Mouse (Mus musculus): ENCODE results near the gene Mapre1.

GRCm38 (mm10) chr2:153772950-153773349, 31.9 kb downstream of the Mapre1 start:
- TF ChIP-seq CTCF (IDR thresholded peaks at IDR 0.05; ENCODE audit: low read depth): no peak
- TF ChIP-seq EP300 (IDR thresholded peaks at IDR 0.05; ENCODE audit: low read depth): no peak
